Mouse (Mus musculus) kidney, embryonic 15.5 days (tissue): ENCODE measurements around the gene Dus1l. TPM values are rescaled to one million over a fixed set of nuclear protein-coding genes. Genes with fewer than 3 reads are reported as not detected.
A peak's percentile ranks its signal among the peaks of the same experiment; 100 is the strongest.
"Not testable (repeated sequence)": the region's sequence is repeated elsewhere in the genome, so short reads cannot be mapped to it uniquely, and the experiment has no call there.

Experiments used
- ATAC-seq: fragments of 200-750 bp; cut with Nextera tagmentation; replicated peaks from 2 replicates; pipeline ENCODE4 v1.8.0; 2017; ENCODE audit warnings: moderate TSS enrichment; ENCODE audit not compliant: low FRiP score
- H3K27ac ChIP-seq: fragments of 300-500 bp; sonication (generic); 2 replicates; pipeline ENCODE4 v1.5.1; 2015; ENCODE audit warnings: mild to moderate bottlenecking, inconsistent platforms
- H3K27me3 ChIP-seq: fragments of 300-500 bp; sonication (generic); 2 replicates; pipeline ENCODE4 v1.6.1; 2015; ENCODE audit warnings: inconsistent platforms
- H3K36me3 ChIP-seq: fragments of 300-500 bp; sonication (generic); 2 replicates; pipeline ENCODE4 v1.6.1; 2015; ENCODE audit warnings: inconsistent platforms
- H3K4me1 ChIP-seq: fragments of 300-500 bp; sonication (generic); 2 replicates; pipeline ENCODE4 v1.6.1; 2015; ENCODE audit warnings: inconsistent platforms
- H3K4me2 ChIP-seq: fragments of 300-500 bp; sonication (generic); 2 replicates; pipeline ENCODE4 v1.6.1; 2015; ENCODE audit warnings: moderate library complexity, mild to moderate bottlenecking, inconsistent platforms
- H3K4me3 ChIP-seq: fragments of 300-500 bp; sonication (generic); replicated peaks from 2 replicates; pipeline ENCODE4 v1.5.1; 2015; ENCODE audit warnings: mild to moderate bottlenecking, inconsistent platforms
- H3K9ac ChIP-seq: fragments of 300-500 bp; sonication (generic); 2 replicates; pipeline ENCODE4 v1.6.1; 2015; ENCODE audit warnings: mild to moderate bottlenecking, inconsistent platforms
- H3K9me3 ChIP-seq: fragments of 300-500 bp; sonication (generic); replicated peaks from 2 replicates; pipeline ENCODE4 v1.6.1; 2016; ENCODE audit warnings: inconsistent platforms
- WGBS: fragments of 180-500 bp; shearing (Covaris S2); methylation state at CpG from one replicate; pipeline ENCODE4 v1.1.7; 2015; ENCODE audit warnings: mixed read lengths; 5-methylcytosine and 5-hydroxymethylcytosine counted together
- polyA plus RNA-seq: library from polyadenylated mRNA; unstranded; fragments of >200 nt; fragmentation: Nextera tagmentation; extraction: Ambion mirVana; gene quantifications from 2 replicates; pipeline ENCODE4 v1.2.1, GENCODE M21; 2015

Dus1l gene
- polyA plus RNA-seq, 1 experiment from 2014 or later = 87.2 TPM

DNA sequence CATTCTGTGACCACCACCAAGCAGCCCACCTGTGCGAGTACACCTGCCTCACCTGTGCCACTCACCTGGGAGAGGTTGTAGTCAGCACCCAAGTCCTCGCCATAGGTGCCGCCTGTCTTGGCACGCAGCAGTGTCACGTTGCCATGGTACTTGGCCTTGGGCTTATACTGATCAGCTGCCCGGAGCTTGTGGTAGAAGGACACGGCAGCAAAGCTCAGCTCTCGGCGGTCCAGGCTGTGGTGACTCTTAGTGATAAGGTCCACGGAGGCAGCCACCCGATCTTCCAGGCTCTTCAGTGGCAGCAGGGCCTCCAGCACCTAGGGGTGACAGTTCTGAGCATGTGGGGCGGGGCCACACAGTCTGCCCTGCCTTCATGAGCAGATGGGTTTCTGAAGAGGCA lies 11.8 kb upstream of the Dus1l start:
- no peaks in the 10 kb centered on the region for H3K9me3 ChIP-seq
- H3K4me2 ChIP-seq = no peak overlapping the region
- H3K27ac ChIP-seq = no peak overlapping the region
- H3K4me1 ChIP-seq = no peaks in the 10 kb centered on the region
- H3K4me3 ChIP-seq = no peak overlapping the region
- 96% methylated on average over 12 of the region's 12 CpGs for WGBS
- H3K36me3 ChIP-seq = peaks cover 84% of the 10 kb centered on the region
- no peak overlapping the region for H3K9ac ChIP-seq
- H3K27me3 ChIP-seq = no peaks in the 10 kb centered on the region
- ATAC-seq = no peak

DNA sequence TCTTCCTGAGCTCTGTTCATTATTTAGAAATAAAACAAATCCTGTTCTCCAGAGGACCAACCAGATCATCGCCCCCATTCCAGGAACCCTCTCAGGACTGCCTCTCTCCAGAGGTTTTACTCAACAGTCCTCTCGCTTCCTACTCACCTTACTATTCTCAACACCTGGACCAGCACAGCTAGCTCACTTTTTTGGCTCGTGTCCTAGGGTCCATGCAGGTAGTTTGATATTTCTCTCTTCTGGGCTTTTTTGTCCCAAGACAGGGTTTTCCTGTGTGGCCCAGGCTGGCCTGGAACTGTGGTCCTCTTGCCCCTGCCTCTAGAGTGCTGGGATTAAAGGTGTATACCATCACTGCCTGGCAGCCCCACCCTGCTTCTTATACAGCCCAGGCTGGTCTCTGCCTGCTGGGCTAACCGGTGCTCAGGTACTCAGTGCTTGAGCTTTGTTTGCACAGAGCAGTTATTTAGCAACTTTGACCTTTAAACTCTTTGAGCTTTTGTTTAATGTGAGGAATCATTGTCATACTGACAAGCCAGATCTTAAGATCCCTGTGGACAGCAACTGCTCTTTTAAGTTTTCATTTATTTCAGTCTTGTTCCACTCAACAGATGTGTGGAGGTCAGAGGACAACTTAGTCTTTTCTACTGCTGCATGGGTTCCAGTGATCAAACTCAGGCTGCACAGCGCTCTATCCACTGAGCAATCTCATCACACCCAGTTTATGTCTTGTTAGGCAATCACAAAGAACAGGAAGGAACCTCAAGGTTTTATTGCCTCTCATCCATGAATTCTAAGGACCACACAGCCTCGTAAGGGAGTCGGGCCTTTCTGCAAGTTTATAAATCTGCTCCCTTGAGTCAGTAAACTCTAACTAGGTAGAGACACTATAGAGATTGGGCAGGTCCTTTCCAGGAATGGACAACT lies 9.4 kb upstream of the Dus1l start:
- H3K9me3 ChIP-seq = no peaks in the 10 kb centered on the region
- H3K4me3 ChIP-seq = no peak overlapping the region
- H3K9ac ChIP-seq = no peak overlapping the region
- no peaks in the 10 kb centered on the region for H3K27me3 ChIP-seq
- no peak overlapping the region for H3K27ac ChIP-seq
- no peak for ATAC-seq
- H3K36me3 ChIP-seq = peaks cover 60% of the 10 kb centered on the region
- WGBS = 77% methylated on average over 7 of the region's 7 CpGs
- peaks cover under 1% of the 10 kb centered on the region; the same call in 1 of the 2 replicates for H3K4me1 ChIP-seq
- no peak overlapping the region for H3K4me2 ChIP-seq

DNA sequence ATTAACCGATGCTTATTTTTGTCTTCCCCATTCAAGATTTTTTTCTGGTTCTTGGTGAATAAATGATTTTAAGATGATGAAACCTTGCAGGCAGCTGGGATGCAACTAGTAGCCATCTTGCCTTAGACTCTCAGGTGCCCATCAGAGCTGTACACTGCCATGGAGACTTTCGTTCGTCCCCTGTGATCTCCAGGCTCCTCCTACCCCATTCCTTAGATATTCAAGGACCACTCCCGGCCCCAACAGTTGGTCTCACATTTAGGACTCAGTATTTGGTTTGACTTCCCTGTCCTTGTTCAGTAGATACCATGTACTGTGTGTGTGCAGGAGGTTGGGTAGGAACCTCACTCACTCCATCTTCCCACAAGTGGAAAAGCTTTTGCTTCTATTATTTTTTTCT lies 8.6 kb upstream of the Dus1l start:
- no peak overlapping the region for H3K9ac ChIP-seq
- no peak overlapping the region for H3K4me3 ChIP-seq
- H3K27ac ChIP-seq = no peak overlapping the region
- no peak for ATAC-seq
- H3K4me1 ChIP-seq = peaks cover 9% of the 10 kb centered on the region
- no peaks in the 10 kb centered on the region for H3K27me3 ChIP-seq
- H3K4me2 ChIP-seq = no peak overlapping the region
- 80% methylated on average over 4 of the region's 4 CpGs for WGBS
- H3K9me3 ChIP-seq = no peaks in the 10 kb centered on the region
- H3K36me3 ChIP-seq = peaks cover 51% of the 10 kb centered on the region

DNA sequence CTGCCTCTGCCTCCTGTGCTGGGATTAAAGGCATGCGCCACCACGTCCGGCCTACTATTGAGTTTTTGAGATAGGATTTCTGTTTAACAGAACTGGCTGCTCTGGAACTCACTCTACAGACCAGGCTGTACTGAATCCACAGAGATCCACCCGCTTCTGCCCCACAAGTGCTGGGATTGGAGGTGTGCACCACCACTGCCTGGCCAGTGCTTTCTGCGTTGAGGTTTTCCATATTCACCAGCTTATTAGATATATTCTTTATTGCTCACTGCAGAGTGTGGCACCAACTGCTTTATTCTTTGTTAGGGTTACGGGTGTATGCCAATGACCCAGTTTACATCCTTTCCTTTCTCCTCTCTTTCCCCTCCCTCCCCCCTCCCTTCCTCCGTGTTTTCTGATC lies 8.1 kb upstream of the Dus1l start:
- Histone ChIP-seq H3K27me3 (no peaks in the 10 kb centered on the region), H3K9ac (no peak overlapping the region), H3K4me1 (peaks cover 10% of the 10 kb centered on the region), H3K36me3 (peaks cover 46% of the 10 kb centered on the region), H3K4me2 (no peak overlapping the region), H3K27ac (no peak overlapping the region), H3K4me3 (no peak overlapping the region), H3K9me3 (no peaks in the 10 kb centered on the region)
- no peak for ATAC-seq
- WGBS = 77% methylated on average over 7 of the region's 7 CpGs

DNA sequence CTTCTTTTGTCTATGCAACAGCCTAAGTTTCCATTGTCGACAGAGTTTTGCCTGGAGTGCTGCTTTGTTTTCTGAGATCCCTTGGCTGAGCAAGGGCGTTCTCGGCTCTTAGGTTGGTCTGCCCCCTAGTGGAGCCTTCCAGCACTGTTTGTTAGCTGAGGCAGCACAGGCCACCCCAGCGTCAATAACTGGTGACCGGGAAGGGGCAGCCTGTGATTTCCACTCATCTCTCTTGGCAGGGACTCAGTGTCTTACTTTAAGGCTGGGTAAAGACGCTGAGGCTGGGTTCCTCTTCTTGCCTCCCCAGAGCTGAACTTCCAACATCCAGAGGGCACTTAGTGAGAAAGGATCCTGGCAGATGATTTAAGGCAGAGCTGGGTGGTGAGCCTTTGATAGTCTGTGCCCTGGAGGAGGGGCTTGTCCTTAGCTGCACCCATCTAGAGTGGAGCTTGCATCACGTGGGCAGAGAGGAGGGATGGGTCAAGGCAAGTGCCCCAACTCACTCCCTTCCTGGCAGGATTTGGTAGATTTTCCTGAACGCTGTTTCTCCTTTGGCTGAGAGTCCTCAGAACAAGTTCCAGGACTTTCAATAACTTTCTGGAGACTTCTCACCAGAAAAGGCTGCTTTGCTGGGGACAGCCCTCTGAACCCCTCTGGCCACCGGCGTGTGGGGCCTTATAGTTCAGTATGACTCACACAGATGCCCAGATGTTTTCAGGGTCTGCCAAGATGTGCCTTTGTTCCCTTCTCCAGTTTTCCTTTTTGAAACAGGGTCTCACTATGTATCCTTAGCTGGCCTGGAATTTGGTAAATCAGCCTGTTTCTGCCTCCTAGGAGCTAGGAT lies 4.1 kb upstream of the Dus1l start:
- Histone ChIP-seq H3K4me1 (peaks cover 20% of the 10 kb centered on the region), H3K9ac (peak overlapping the region; percentile 22; the same call in 1 of the 2 replicates), H3K4me2 (peak overlapping the region; percentile 43), H3K4me3 (no peak overlapping the region), H3K27ac (peak overlapping the region; percentile 57; the same call in 1 of the 2 replicates), H3K9me3 (no peaks in the 10 kb centered on the region), H3K27me3 (no peaks in the 10 kb centered on the region), H3K36me3 (peaks cover 6% of the 10 kb centered on the region)
- WGBS = 9% methylated on average over 10 of the region's 10 CpGs
- peak; percentile 71 for ATAC-seq

DNA sequence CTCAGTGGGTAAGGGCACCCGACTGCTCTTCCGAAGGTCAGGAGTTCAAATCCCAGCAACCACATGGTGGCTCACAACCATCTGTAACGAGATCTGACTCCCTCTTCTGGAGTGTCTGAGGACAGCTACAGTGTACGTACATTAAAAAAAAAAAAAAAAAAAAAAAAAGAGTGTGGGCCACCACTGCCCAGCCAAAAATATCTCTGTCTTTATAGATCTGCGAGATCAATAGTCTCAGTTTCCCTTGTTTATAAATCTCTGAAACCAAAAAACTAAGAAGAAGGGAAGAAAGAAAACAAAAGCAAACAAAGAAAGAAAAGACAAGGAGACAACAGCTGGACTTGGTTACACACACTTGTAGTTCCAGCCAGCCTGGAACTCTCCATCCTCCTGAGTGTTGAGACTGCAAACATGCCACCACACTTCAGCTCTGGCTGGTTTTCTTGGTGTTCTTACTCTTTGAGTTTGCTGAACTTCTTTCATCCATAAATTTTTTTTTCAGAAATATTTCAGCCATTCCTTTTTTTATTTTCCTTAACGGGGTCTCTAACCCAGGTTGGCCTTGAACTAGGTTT lies 3.2 kb upstream of the Dus1l start:
- Histone ChIP-seq H3K4me3 (no peak overlapping the region), H3K4me2 (no peak overlapping the region), H3K9me3 (no peaks in the 10 kb centered on the region), H3K9ac (no peak overlapping the region), H3K27me3 (no peaks in the 10 kb centered on the region), H3K27ac (no peak overlapping the region), H3K4me1 (peaks cover 29% of the 10 kb centered on the region), H3K36me3 (peaks cover 5% of the 10 kb centered on the region)
- WGBS = 75% methylated on average over 6 of the region's 6 CpGs
- no peak for ATAC-seq

DNA sequence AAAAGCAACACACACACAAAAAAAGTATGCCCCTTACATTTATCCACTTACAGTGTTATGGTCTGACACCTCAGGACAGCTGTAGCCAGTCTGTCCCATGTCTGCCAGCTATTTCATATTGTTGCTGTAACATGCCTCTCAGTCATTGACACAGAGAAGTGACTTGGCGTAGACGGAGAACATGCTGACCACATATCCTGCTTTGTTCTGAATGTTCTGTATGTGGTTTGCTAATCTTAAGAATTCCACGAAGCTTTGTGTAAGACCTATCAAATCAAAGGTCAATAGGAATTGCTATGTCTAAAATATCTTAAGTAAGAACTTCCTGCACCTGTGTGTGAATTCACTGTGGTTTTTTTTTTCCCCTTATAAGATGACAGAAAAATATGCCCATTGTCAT lies 2.0 kb upstream of the Dus1l start:
- 87% methylated on average over 3 of the region's 3 CpGs for WGBS
- no peak overlapping the region for H3K27ac ChIP-seq
- H3K4me2 ChIP-seq = no peak overlapping the region
- H3K9ac ChIP-seq = no peak overlapping the region
- peaks cover 31% of the 10 kb centered on the region for H3K4me1 ChIP-seq
- peaks cover 17% of the 10 kb centered on the region for H3K36me3 ChIP-seq
- no peaks in the 10 kb centered on the region for H3K9me3 ChIP-seq
- ATAC-seq = no peak
- H3K27me3 ChIP-seq = no peaks in the 10 kb centered on the region
- no peak overlapping the region for H3K4me3 ChIP-seq

DNA sequence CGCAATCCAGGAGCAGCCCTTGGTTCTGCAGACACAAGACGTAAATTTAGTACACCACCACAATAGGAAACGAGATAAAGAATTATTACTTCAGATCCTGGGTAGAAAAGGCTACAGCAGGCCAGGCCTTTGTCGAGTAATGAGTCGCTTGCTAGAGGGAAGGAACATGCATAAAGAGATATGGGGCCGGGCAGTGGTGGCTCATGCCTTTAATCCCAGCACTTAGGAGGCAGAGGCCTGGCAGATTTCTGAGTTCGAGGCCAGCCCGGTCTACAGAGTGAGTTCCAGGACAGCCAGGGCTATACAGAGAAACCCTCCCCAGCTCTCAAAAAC lies 377 bp upstream of the Dus1l start:
- Histone ChIP-seq H3K36me3 (peaks cover 34% of the 10 kb centered on the region), H3K27me3 (no peaks in the 10 kb centered on the region), H3K4me2 (peak overlapping the region; percentile 93), H3K27ac (peak overlapping the region; percentile 84), H3K9ac (peak overlapping the region; percentile 95; the same call in 1 of the 2 replicates), H3K4me3 (peak overlapping the region; percentile 99), H3K9me3 (no peaks in the 10 kb centered on the region), H3K4me1 (peaks cover 33% of the 10 kb centered on the region)
- ATAC-seq = no peak; the same call in 1 of the 2 replicates
- 26% methylated on average over 8 of the region's 8 CpGs for WGBS

DNA sequence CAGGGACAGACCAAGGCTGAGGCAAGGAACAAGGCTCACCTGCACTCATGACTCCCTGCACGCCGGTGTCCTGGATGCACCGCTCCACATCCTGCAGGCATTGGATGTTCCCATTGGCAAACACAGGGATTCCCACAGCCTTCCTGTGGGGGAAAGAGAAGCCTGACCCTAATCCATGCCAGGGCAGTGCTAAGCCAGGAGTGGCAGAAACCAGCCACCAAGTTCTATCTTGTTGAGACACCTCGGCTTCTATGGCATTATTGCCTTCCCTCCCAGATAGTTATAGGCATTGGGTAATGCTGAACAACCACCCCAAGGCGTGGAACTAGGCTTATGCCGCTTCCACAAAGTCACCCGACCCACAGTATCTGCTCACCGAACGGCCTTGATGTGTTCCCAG lies 3.6 kb downstream of the Dus1l start:
- Histone ChIP-seq H3K9ac (no peak overlapping the region), H3K27ac (no peak overlapping the region), H3K9me3 (no peaks in the 10 kb centered on the region), H3K4me2 (no peak overlapping the region), H3K4me1 (peaks cover 28% of the 10 kb centered on the region), H3K36me3 (peaks cover 70% of the 10 kb centered on the region), H3K27me3 (no peaks in the 10 kb centered on the region), H3K4me3 (no peak overlapping the region)
- WGBS = 96% methylated on average over 9 of the region's 9 CpGs
- no peak for ATAC-seq

DNA sequence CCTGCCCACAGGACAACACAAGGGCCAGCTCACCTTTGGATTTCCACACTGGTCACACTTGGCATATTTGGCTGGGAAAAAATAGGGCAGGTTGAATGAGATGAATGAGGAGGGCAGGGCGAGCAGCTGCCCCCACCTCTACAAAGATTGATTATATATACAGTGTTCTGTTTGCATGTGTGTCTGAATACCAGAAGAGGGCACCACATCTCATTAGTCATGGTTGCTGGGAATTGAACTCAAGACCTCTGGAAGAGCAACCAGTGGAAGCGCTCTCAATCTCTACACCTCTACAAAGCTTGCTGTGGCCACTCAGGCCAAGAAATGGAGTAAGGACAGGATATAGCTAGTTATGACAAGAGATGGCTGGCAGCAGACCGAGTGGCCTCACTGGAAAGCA lies 6.4 kb downstream of the Dus1l start:
- Histone ChIP-seq H3K27me3 (no peaks in the 10 kb centered on the region), H3K9ac (no peak overlapping the region), H3K4me1 (peaks cover 27% of the 10 kb centered on the region), H3K4me2 (no peak overlapping the region), H3K27ac (no peak overlapping the region), H3K9me3 (no peaks in the 10 kb centered on the region), H3K4me3 (no peak overlapping the region), H3K36me3 (peaks cover 89% of the 10 kb centered on the region)
- WGBS = 94% methylated on average over 3 of the region's 3 CpGs
- ATAC-seq = no peak

DNA sequence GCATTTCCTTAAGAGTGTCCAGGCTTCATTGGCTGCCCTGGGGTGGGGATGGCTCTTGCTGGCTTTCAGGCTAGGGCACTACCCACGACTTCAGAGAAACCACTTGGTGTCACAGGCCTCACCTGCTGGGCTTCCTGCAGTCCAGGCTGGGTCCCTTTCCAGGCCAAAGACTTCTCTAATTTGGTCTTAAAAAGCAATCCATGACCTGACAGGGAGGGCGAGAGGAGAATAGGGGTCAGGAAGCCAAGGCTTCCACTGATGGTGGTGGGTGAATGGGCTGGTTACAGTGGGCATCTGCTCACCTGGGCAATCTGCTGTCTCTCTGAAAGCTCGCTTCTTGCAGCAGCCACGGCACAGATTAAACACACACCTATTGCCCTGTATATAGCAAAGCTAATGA lies 6.8 kb downstream of the Dus1l start:
- ATAC-seq = no peak
- 85% methylated on average over 4 of the region's 4 CpGs for WGBS

DNA sequence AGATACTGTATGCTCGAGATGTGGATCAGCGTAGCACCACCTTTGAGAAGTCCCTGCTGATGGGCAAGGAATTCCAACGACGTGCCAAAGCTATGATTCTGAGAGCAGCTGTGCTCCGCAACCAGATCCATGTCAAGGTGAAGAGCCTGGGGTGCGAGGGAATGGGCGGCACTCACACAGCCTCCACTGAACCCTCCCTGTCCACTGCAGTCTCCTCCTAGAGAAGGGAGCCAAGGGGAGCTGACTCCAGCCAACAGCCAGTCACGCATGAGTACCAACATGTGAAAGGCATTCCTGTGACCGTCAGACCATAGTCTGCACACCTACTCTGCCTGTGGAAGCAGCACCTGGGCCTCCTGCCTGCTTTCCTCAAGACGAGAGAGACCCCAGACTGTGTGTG lies 7.7 kb downstream of the Dus1l start:
- H3K27me3 ChIP-seq, H3K4me2 ChIP-seq, H3K9me3 ChIP-seq, H3K27ac ChIP-seq, H3K9ac ChIP-seq, ATAC-seq, H3K4me3 ChIP-seq: not testable (repeated sequence)
- Histone ChIP-seq H3K36me3 (peaks cover 75% of the 10 kb centered on the region), H3K4me1 (peaks cover 24% of the 10 kb centered on the region)
- 64% methylated on average over 10 of the region's 10 CpGs for WGBS

More for the DNA sequence above, 6.8 kb downstream of the Dus1l start:
- Histone ChIP-seq H3K9me3 (no peaks in the 10 kb centered on the region), H3K36me3 (peaks cover 84% of the 10 kb centered on the region), H3K27ac (no peak overlapping the region), H3K4me2 (no peak overlapping the region), H3K27me3 (no peaks in the 10 kb centered on the region), H3K4me1 (peaks cover 23% of the 10 kb centered on the region), H3K4me3 (no peak overlapping the region), H3K9ac (no peak overlapping the region)
